Mouse (Mus musculus) kidney, postnatal 25 days (tissue): ENCODE data around the gene Kcnj4.
A peak's percentile ranks its signal among the peaks of the same experiment; 100 is the strongest.

ENCODE experiments used
- DNase-seq, 2 experiments: peaks; one replicate each; pipeline ENCODE4 v3.0.0; 2021; ENCODE audit warnings: mixed read lengths in 2 of 2

Kcnj4 gene

GRCm38 (mm10) chr15:79504707-79505452 lies at the start of gene Kcnj4:
TSS of gene Kcnj4 (minus strand) at chr15:79505241.
- no peak for DNase-seq

GRCm38 (mm10) chr15:79552566-79552965 lies 47.5 kb upstream of the Kcnj4 start:
- DNase-seq, result no peak

GRCm38 (mm10) chr15:79548226-79548625 lies 43.2 kb upstream of the Kcnj4 start:
- DNase-seq, result no peak

GRCm38 (mm10) chr15:79547289-79547820 lies 42.3 kb upstream of the Kcnj4 start:
- DNase-seq, result no peak

- DNase-seq, result peak; percentile 97
Observed at GRCm38 (mm10) chr15:79546410-79547288, 41.6 kb upstream of the Kcnj4 start, which contains the start of gene Ddx17. TSS of gene Ddx17 (minus strand) at chr15:79546741.

GRCm38 (mm10) chr15:79545921-79546399 lies 40.9 kb upstream of the Kcnj4 start:
- peak; percentile 77 to 90 for DNase-seq

GRCm38 (mm10) chr15:79545496-79545895 lies 40.5 kb upstream of the Kcnj4 start:
- no peak for DNase-seq

- no peak for DNase-seq
Observed at GRCm38 (mm10) chr15:79543968-79544367, 38.9 kb upstream of the Kcnj4 start.

- DNase-seq, result no peak
Observed at GRCm38 (mm10) chr15:79533796-79534195, 28.8 kb upstream of the Kcnj4 start.

- DNase-seq, result no peak
Observed at GRCm38 (mm10) chr15:79529935-79530334, 24.9 kb upstream of the Kcnj4 start.

GRCm38 (mm10) chr15:79527991-79528639 lies 23.1 kb upstream of the Kcnj4 start:
- DNase-seq, result no peak

- no peak for DNase-seq
Observed at GRCm38 (mm10) chr15:79527192-79527591, 22.2 kb upstream of the Kcnj4 start.

GRCm38 (mm10) chr15:79525979-79526768 lies 21.1 kb upstream of the Kcnj4 start:
- peak in 1 of 2 experiments; percentile 23 for DNase-seq

GRCm38 (mm10) chr15:79525564-79525963 lies 20.5 kb upstream of the Kcnj4 start:
- no peak for DNase-seq

GRCm38 (mm10) chr15:79519400-79520220 lies 14.6 kb upstream of the Kcnj4 start:
- DNase-seq, result peak in 1 of 2 experiments; percentile 17

GRCm38 (mm10) chr15:79518571-79518970 lies 13.5 kb upstream of the Kcnj4 start:
- DNase-seq, result peak in 1 of 2 experiments; percentile 34

- DNase-seq, result no peak
Observed at GRCm38 (mm10) chr15:79517710-79518109, 12.7 kb upstream of the Kcnj4 start.

- peak; percentile 64 to 83 for DNase-seq
Observed at GRCm38 (mm10) chr15:79516171-79517096, 11.4 kb upstream of the Kcnj4 start, which contains the start of gene Kdelr3. TSS of gene Kdelr3 (plus strand) at chr15:79516411.

- DNase-seq, result peak; percentile 52 to 70
Observed at GRCm38 (mm10) chr15:79513940-79514339, 8.9 kb upstream of the Kcnj4 start.
